In the genomic region with DNA sequence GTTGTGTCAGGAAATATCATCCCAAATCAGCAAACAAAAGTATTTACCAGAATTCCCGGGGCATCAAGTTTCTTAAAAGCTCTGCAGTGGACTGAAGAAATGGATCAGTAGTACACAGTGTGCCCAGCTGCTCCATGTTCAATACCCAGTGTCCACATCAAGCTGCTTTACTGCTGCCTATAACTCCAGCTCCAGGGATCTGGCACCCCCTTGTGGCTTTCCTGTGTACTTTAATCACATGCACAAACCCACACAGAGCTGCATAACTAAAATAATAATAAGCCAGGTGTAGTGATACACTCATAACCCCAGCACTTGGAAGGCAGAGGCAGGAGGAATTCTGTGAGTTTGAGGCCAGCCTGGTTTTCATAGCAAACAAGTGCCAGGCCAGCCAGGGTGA, we compare ENCODE assay signal across 8 mouse cellular contexts. TPM values are rescaled to one million over a fixed set of nuclear protein-coding genes. Genes with fewer than 3 reads are reported as not detected.
DNase-seq lines count a peak whose midpoint lies in the region; ATAC-seq lines count a peak whose summit lies in the region.

No protein-coding gene starts in this region.

- H3K9me3 ChIP-seq in kidney, embryonic 14.5 days (ENCODE audit: control insufficient read depth, low read length): no peaks in the 10 kb centered on the region; the same call in 1 of the 2 replicates
- H3K9me3 ChIP-seq in liver, embryonic 13.5 days (replicated peaks): no peaks in the 10 kb centered on the region
- H3K9me3 ChIP-seq in neural tube, embryonic 12.5 days: no peaks in the 10 kb centered on the region
- no peaks in the 10 kb centered on the region for H3K9me3 ChIP-seq in stomach, embryonic 15.5 days

- H3K36me3 ChIP-seq in kidney, embryonic 14.5 days (ENCODE audit: control insufficient read depth, insufficient read depth, low read length): no peaks in the 10 kb centered on the region
- no peaks in the 10 kb centered on the region for H3K36me3 ChIP-seq in liver, embryonic 13.5 days
- H3K36me3 ChIP-seq in neural tube, embryonic 12.5 days: no peaks in the 10 kb centered on the region
- H3K36me3 ChIP-seq in stomach, embryonic 15.5 days: no peaks in the 10 kb centered on the region

- no peak overlapping the region for H3K27ac ChIP-seq in kidney, embryonic 14.5 days (ENCODE audit: low read depth, low read length)
- no peak overlapping the region for H3K27ac ChIP-seq in liver, embryonic 13.5 days
- no peak overlapping the region for H3K27ac ChIP-seq in neural tube, embryonic 12.5 days
- H3K27ac ChIP-seq in stomach, embryonic 15.5 days: no peak overlapping the region

- 86% methylated on average over 1 of the region's 1 CpGs for WGBS in kidney, embryonic 14.5 days
- 55% methylated on average over 1 of the region's 1 CpGs for WGBS in liver, embryonic 13.5 days (ENCODE audit: insufficient replicate concordance)
- WGBS in neural tube, embryonic 12.5 days: 77% methylated on average over 1 of the region's 1 CpGs
- 89% methylated on average over 1 of the region's 1 CpGs for WGBS in stomach, embryonic 15.5 days

- no peak overlapping the region for H3K4me2 ChIP-seq in kidney, embryonic 14.5 days (replicated peaks; ENCODE audit: low read depth, low read length)
- H3K4me2 ChIP-seq in liver, embryonic 13.5 days: no peak overlapping the region
- no peak overlapping the region for H3K4me2 ChIP-seq in neural tube, embryonic 12.5 days (replicated peaks)
- no peak overlapping the region for H3K4me2 ChIP-seq in stomach, embryonic 15.5 days

- H3K4me1 ChIP-seq in kidney, embryonic 14.5 days (ENCODE audit: control insufficient read depth, insufficient read depth, low read length): no peaks in the 10 kb centered on the region
- peaks cover 22% of the 10 kb centered on the region for H3K4me1 ChIP-seq in liver, embryonic 13.5 days (replicated peaks)
- H3K4me1 ChIP-seq in neural tube, embryonic 12.5 days: no peaks in the 10 kb centered on the region
- H3K4me1 ChIP-seq in stomach, embryonic 15.5 days: no peaks in the 10 kb centered on the region

- DNase-seq in 3T3-L1 (ENCODE audit: low read depth, low spot score) (peak; percentile 82), adipocyte (ENCODE audit: low spot score) (peak; percentile 86)
- peak; percentile 53 for DNase-seq in embryo, embryonic 10 days (ENCODE audit: low spot score)
- peak; percentile 63 for DNase-seq in gastrocnemius, postnatal 25 days
- no peak for DNase-seq in liver, embryonic 13.5 days

- peak; percentile 45; the same call in 1 of the 2 replicates for ATAC-seq in kidney, embryonic 14.5 days (ENCODE audit: low FRiP score, low TSS enrichment)
- ATAC-seq in liver, embryonic 13.5 days (ENCODE audit: low read depth): peak; percentile 48; the same call in 1 of the 2 replicates
- peak; percentile 68; the same call in 1 of the 2 replicates for ATAC-seq in neural tube, embryonic 12.5 days (ENCODE audit: low FRiP score, low read depth)
- ATAC-seq in stomach, embryonic 15.5 days (ENCODE audit: insufficient read depth, low FRiP score, low read depth): peak; percentile 53; the same call in 1 of the 2 replicates

- H3K4me3 ChIP-seq in kidney, embryonic 14.5 days (ENCODE audit: low read length): no peak overlapping the region
- H3K4me3 ChIP-seq in liver, embryonic 13.5 days (replicated peaks): no peak overlapping the region
- no peak overlapping the region for H3K4me3 ChIP-seq in neural tube, embryonic 12.5 days
- no peak overlapping the region for H3K4me3 ChIP-seq in stomach, embryonic 15.5 days (replicated peaks)

- H3K9ac ChIP-seq in kidney, embryonic 14.5 days (ENCODE audit: low read depth, low read length): no peak overlapping the region
- no peak overlapping the region for H3K9ac ChIP-seq in liver, embryonic 13.5 days
- H3K9ac ChIP-seq in neural tube, embryonic 12.5 days: no peak overlapping the region
- no peak overlapping the region for H3K9ac ChIP-seq in stomach, embryonic 15.5 days

- H3K27me3 ChIP-seq in kidney, embryonic 14.5 days (ENCODE audit: control insufficient read depth, insufficient read depth, low read length): no peaks in the 10 kb centered on the region
- H3K27me3 ChIP-seq in liver, embryonic 13.5 days: no peaks in the 10 kb centered on the region
- H3K27me3 ChIP-seq in neural tube, embryonic 12.5 days (replicated peaks): no peaks in the 10 kb centered on the region
- no peaks in the 10 kb centered on the region for H3K27me3 ChIP-seq in stomach, embryonic 15.5 days (replicated peaks)

RNA-seq across cellular contexts. Expression of a gene that starts 11.2 kb away (rescaled TPM):
- 100 to 1,000 TPM in 1 of 2 experiments, 10 to 100 TPM in 1; 46.4 to 185 TPM for total RNA-seq in gastrocnemius, postnatal 25 days (2021)
- 10.5 and 11.2 TPM in 2 replicates for polyA plus RNA-seq in kidney, embryonic 14.5 days (2014; fragmentation: Nextera tagmentation; extraction: Ambion mirVana)
- polyA plus RNA-seq in liver, embryonic 13.5 days (2015; fragmentation: Nextera tagmentation; extraction: Ambion mirVana): 7.2 and 8.5 TPM in 2 replicates
- 21.2 and 21.5 TPM in 2 replicates for polyA plus RNA-seq in neural tube, embryonic 12.5 days (2016; fragmentation: Nextera tagmentation; extraction: Ambion mirVana)
- polyA plus RNA-seq in stomach, embryonic 15.5 days (2015; fragmentation: Nextera tagmentation; extraction: Ambion mirVana): 17.1 and 19.7 TPM in 2 replicates
